37 mouse cellular contexts compared by ENCODE assay signal in the genomic region with DNA sequence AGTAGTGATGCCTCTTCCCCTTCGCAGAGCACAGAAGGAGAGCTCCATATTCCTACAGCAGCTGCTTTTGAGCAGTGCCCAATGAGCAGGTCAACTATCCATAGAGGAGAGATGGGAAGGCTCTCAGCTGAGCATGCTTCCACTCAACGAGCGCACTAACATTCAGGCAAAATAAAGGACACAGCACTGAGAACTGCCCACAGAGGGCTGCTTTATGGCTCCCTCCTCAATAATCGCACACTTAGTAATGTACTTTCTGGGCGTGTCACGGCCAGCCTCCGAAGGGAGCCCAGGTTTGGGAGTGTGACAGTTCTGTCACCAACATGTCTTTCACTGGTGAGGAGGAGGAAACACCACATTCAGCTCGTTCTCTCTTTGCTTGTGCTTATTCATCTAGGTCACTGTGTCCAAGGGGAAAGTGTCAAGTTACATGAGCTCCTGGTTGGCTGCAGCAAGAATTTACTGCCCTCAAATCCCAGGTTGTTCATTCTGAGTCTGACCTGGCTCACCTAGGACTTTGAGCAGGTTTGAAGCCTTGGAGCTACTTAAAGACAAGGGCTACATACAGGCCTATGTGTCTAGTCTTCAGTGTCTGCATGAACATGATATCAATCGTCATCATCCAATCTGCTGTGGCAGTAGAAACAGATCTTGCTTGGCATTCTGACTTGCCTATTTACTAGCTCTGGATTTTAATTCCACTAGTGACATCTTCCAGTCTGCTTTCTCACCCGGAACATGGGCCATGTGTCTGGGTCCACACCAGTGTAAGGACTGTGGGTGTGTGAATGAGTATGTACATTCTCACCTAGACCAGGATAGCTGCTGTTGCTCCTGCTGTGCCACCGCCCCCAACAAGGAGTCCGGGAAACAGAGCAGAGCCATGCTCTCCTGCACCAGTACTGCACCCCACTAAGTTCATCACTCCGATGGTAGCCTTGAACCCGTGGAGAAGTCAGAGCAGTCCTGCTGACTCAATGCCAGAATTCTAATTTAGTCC. TPM values are rescaled to one million over a fixed set of nuclear protein-coding genes. Genes with fewer than 3 reads are reported as not detected.
A peak's percentile ranks its signal among the peaks of the same experiment; 100 is the strongest.
DNase-seq lines count a peak whose midpoint lies in the region; TF ChIP-seq lines count a peak whose summit lies in the region.
"Had no signal": no experiment of that assay in that cellular context is flagged by ENCODE, and none has a peak within 500 bp of the region (broad histone marks: within the 10 kb centered on the region; RNA-seq: fewer than 3 reads in every experiment).

No protein-coding gene starts in this region.

- no peaks in the 10 kb centered on the region for H3K9me3 ChIP-seq in limb, embryonic 10.5 days (replicated peaks)
- H3K9me3 ChIP-seq: heart, embryonic 15.5 days; hindbrain, embryonic 13.5 days; limb, embryonic 15.5 days; liver, embryonic 13.5 days; midbrain, embryonic 12.5 days; neural tube, embryonic 13.5 days had no signal

- H3K36me3 ChIP-seq in kidney, adult 2 months (ENCODE audit: control insufficient read depth, insufficient read depth, low read length), result no peaks in the 10 kb centered on the region
- H3K36me3 ChIP-seq in limb, embryonic 10.5 days, result peaks cover 67% of the 10 kb centered on the region
- H3K36me3 ChIP-seq: hindbrain, embryonic 13.5 days; liver, embryonic 13.5 days; midbrain, embryonic 12.5 days; neural tube, embryonic 13.5 days had no signal

- no peak overlapping the region for H3K4me3 ChIP-seq in kidney, adult 2 months (ENCODE audit: insufficient read depth, low read depth, low read length)
- H3K4me3 ChIP-seq in limb, embryonic 10.5 days, result no peak overlapping the region
- H3K4me3 ChIP-seq: erythroblast, embryonic 14.5 days; heart, embryonic 15.5 days; hindbrain, embryonic 13.5 days; left cerebral cortex, adult 2 months; limb, embryonic 15.5 days; liver, embryonic 13.5 days; megakaryocyte, embryonic 14.5 days; midbrain, embryonic 12.5 days; myocyte; neural tube, embryonic 13.5 days had no signal

- H3K4me1 ChIP-seq in kidney, adult 2 months (ENCODE audit: control insufficient read depth, insufficient read depth, low read length), result no peaks in the 10 kb centered on the region; the same call in 1 of the 2 replicates
- peaks cover 15% of the 10 kb centered on the region for H3K4me1 ChIP-seq in limb, embryonic 10.5 days
- H3K4me1 ChIP-seq: hindbrain, embryonic 13.5 days; liver, embryonic 13.5 days; megakaryocyte, embryonic 14.5 days; midbrain, embryonic 12.5 days; neural tube, embryonic 13.5 days had no signal

- 56% methylated on average over 14 of the region's 14 CpGs for WGBS in kidney, adult 2 months
- 73% methylated on average over 14 of the region's 14 CpGs for WGBS in limb, embryonic 10.5 days

- no peak overlapping the region for H3K27ac ChIP-seq in kidney, adult 2 months (ENCODE audit: insufficient read depth, low read depth, low read length)
- peak overlapping the region; percentile 27; the same call in 1 of the 2 replicates for H3K27ac ChIP-seq in limb, embryonic 10.5 days
- H3K27ac ChIP-seq: heart, embryonic 15.5 days; hindbrain, embryonic 13.5 days; left cerebral cortex, adult 2 months; limb, embryonic 15.5 days; liver, embryonic 13.5 days; midbrain, embryonic 12.5 days; neural tube, embryonic 13.5 days had no signal

- TF ChIP-seq CTCF in kidney, adult 2 months (conservative IDR thresholded peaks at IDR 0.05; ENCODE audit: insufficient read depth, insufficient read length, low read depth, low read length), result no peak

- peak; percentile 34 for DNase-seq in kidney, adult 2 months
- no peak for DNase-seq in kidney, postnatal 36 days
- peak; percentile 19 for DNase-seq in ZHBTc4 (ENCODE audit: low read depth, low spot score)
- peak; percentile 36 for DNase-seq in forelimb bud, embryonic 11.5 days (ENCODE audit: low read depth, low spot score)
- no peak for DNase-seq in limb, embryonic 10.5 days (ENCODE audit: low spot score)
- DNase-seq in right cerebral cortex, postnatal 25 days, result no peak
- DNase-seq: adrenal gland, adult 2 months; adrenal gland, postnatal 36 days; B cell, adult 2 months; cerebellum, adult 18-20 months; cerebellum, postnatal 10 days; gastrocnemius, postnatal 10 days; heart, postnatal 4 days; liver, embryonic 13.5 days; lung, adult 18-20 months; lung, postnatal 4 days had no signal

- TF ChIP-seq POLR2A in kidney, adult 2 months (IDR thresholded peaks at IDR 0.05; ENCODE audit: low read depth, low read length), result no peak

- H3K27me3 ChIP-seq in kidney, adult 2 months (replicated peaks; ENCODE audit: control insufficient read depth, insufficient read depth, low read length), result no peaks in the 10 kb centered on the region
- no peaks in the 10 kb centered on the region for H3K27me3 ChIP-seq in limb, embryonic 10.5 days (ENCODE audit: low read depth, poor library complexity, severe bottlenecking)
- H3K27me3 ChIP-seq: heart, embryonic 15.5 days; hindbrain, embryonic 13.5 days; limb, embryonic 15.5 days; liver, embryonic 13.5 days; megakaryocyte, embryonic 14.5 days; midbrain, embryonic 12.5 days; neural tube, embryonic 13.5 days had no signal

RNA-seq across cellular contexts. Expression of a gene that starts 40.9 kb away (rescaled TPM):
- not detected in 2 replicates for polyA plus RNA-seq in kidney, adult 2 months (2012; rRNA removed)
- 0.61 TPM in 1 of 2 replicates, not detected in the other for polyA plus RNA-seq in limb, embryonic 10.5 days (2016; fragmentation: Nextera tagmentation; extraction: Ambion mirVana)
- polyA plus RNA-seq: activated CD4-positive, CD25-positive, alpha-beta regulatory T cell, adult 4 months; adrenal gland, adult 2 months; embryonic facial prominence, embryonic 14.5 days; erythroblast, embryonic 14.5 days; forebrain, embryonic 11.5 days; forebrain, embryonic 16.5 days; gonadal fat pad, adult 2 months; heart, embryonic 15.5 days; liver, embryonic 13.5 days; lung, postnatal 0 days; midbrain, postnatal 0 days; myocyte; neural tube, embryonic 13.5 days; small intestine, adult 2 months had no signal

RNA-seq across cellular contexts. Expression of a gene that starts 49.9 kb away (rescaled TPM):
- 3.2 and 3.5 TPM in 2 replicates for polyA plus RNA-seq in kidney, adult 2 months (2012; rRNA removed)
- polyA plus RNA-seq in limb, embryonic 10.5 days (2016; fragmentation: Nextera tagmentation; extraction: Ambion mirVana), result 1.7 and 2.5 TPM in 2 replicates
- polyA plus RNA-seq: activated CD4-positive, CD25-positive, alpha-beta regulatory T cell, adult 4 months; erythroblast, embryonic 14.5 days had no signal

RNA-seq across cellular contexts. Expression of a gene that starts 56.2 kb away (rescaled TPM):
- polyA plus RNA-seq in kidney, adult 2 months (2012; rRNA removed), result not detected in 2 replicates
- polyA plus RNA-seq in limb, embryonic 10.5 days (2016; fragmentation: Nextera tagmentation; extraction: Ambion mirVana), result not detected in 2 replicates
- polyA plus RNA-seq: activated CD4-positive, CD25-positive, alpha-beta regulatory T cell, adult 4 months; adrenal gland, adult 2 months; brain, embryonic 14.5 days; cortical plate, adult 2 months; embryonic facial prominence, embryonic 14.5 days; erythroblast, embryonic 14.5 days; forebrain, embryonic 11.5 days; forebrain, embryonic 16.5 days; heart, embryonic 15.5 days; hindbrain, embryonic 13.5 days; limb, embryonic 15.5 days; liver, embryonic 13.5 days; lung, postnatal 0 days; midbrain, embryonic 12.5 days; midbrain, postnatal 0 days; myocyte; neural tube, embryonic 13.5 days; small intestine, adult 2 months; stomach, embryonic 14.5 days; testis, adult 2 months had no signal

Comparison
In these comparisons a context has a peak if more than half of its experiments do, and no peak if none do; other contexts are left out.
1. DNase-seq: peak in kidney, adult 2 months (single experiment), ZHBTc4 (single experiment) and forelimb bud, embryonic 11.5 days (single experiment); none in kidney, postnatal 36 days (0 of 2), limb, embryonic 10.5 days (single experiment) and right cerebral cortex, postnatal 25 days (single experiment).